Mouse (Mus musculus): ENCODE results near the gene Bcl11a. TPM values are rescaled to one million over a fixed set of nuclear protein-coding genes. Genes with fewer than 3 reads are reported as not detected.
A peak's percentile ranks its signal among the peaks of the same experiment; 100 is the strongest.

Bcl11a gene
- total and polyA plus RNA-seq, 3 experiments = 37.0 to 112 (median 83.8) TPM

GRCm38 (mm10) chr11:24148545-24148944, 70.7 kb downstream of the Bcl11a start:
- Histone ChIP-seq H3K36me3 (ENCODE audit: control insufficient read depth in 1 of 2, insufficient read depth in 2 of 2, low read length in 2 of 2) (peaks cover 43 to 54% of the 10 kb centered on the region in 2 experiments), H3K9ac (ENCODE audit: control insufficient read depth, low read depth, low read length, poor library complexity, severe bottlenecking) (no peak overlapping the region), H3K4me3 (ENCODE audit: control insufficient read depth in 1 of 2, insufficient read depth in 1 of 2, low read depth in 2 of 2, low read length in 2 of 2) (no peak overlapping the region), H3K27ac (ENCODE audit: control insufficient read depth, low read depth, low read length) (peak overlapping the region; percentile 57), H3K4me1 (ENCODE audit: control insufficient read depth in 1 of 2, insufficient read depth in 2 of 2, low read length in 2 of 2) (peaks cover 15 to 22% of the 10 kb centered on the region in 2 experiments), H3K9me3 (replicated peaks; ENCODE audit: insufficient read depth, low read length) (no peaks in the 10 kb centered on the region), H3K27me3 (ENCODE audit: control insufficient read depth in 1 of 2, insufficient read depth in 2 of 2, low read length in 2 of 2) (no peaks in the 10 kb centered on the region), H3K79me2 (ENCODE audit: control insufficient read depth, insufficient read depth, low read length, poor library complexity) (peaks cover 60% of the 10 kb centered on the region)
- peak; percentile 59 for DNase-seq (ENCODE audit: low read depth, low spot score)
- 0 out of 2 replicates have a peak, but pooled peaks have one; percentile 24 for TF ChIP-seq SIN3A (IDR thresholded peaks at IDR 0.05; ENCODE audit: low read length)
- no peak for TF ChIP-seq TBP (IDR thresholded peaks at IDR 0.05; ENCODE audit: low read depth, low read length)
- peak; percentile 82 for TF ChIP-seq MAFK (IDR thresholded peaks at IDR 0.05; ENCODE audit: borderline replicate concordance, low read depth, low read length)
- TF ChIP-seq EP300 (IDR thresholded peaks at IDR 0.05; ENCODE audit: low read depth in 1 of 2, low read length in 2 of 2) = peak in 1 of 2 experiments; percentile 57; a peak in 3 of 4 replicates
- TF ChIP-seq POLR2AphosphoS5 (IDR thresholded peaks at IDR 0.05; ENCODE audit: borderline replicate concordance, low read depth, low read length) = no peak
- 0 out of 2 replicates have a peak, but pooled peaks have one; percentile 22 for TF ChIP-seq ETS1 (IDR thresholded peaks at IDR 0.05; ENCODE audit: low read depth, low read length)
- TF ChIP-seq ZC3H11A (IDR thresholded peaks at IDR 0.05; ENCODE audit: low read depth, low read length) = no peak
- peak; percentile 35; the same call in 1 of the 2 replicates for TF ChIP-seq GATA1 (IDR thresholded peaks at IDR 0.05; ENCODE audit: low read depth, low read length)
- TF ChIP-seq TCF12 (IDR thresholded peaks at IDR 0.05; ENCODE audit: low read depth, low read length) = peak; percentile 46; the same call in 1 of the 2 replicates

- Histone ChIP-seq H3K27me3 (ENCODE audit: control insufficient read depth in 1 of 2, insufficient read depth in 2 of 2, low read length in 2 of 2) (no peaks in the 10 kb centered on the region), H3K9me3 (replicated peaks; ENCODE audit: insufficient read depth, low read length) (no peaks in the 10 kb centered on the region), H3K36me3 (ENCODE audit: control insufficient read depth in 1 of 2, insufficient read depth in 2 of 2, low read length in 2 of 2) (peaks cover 41 to 53% of the 10 kb centered on the region in 2 experiments), H3K4me1 (ENCODE audit: control insufficient read depth in 1 of 2, insufficient read depth in 2 of 2, low read length in 2 of 2) (peaks cover 15 to 22% of the 10 kb centered on the region in 2 experiments), H3K79me2 (ENCODE audit: control insufficient read depth, insufficient read depth, low read length, poor library complexity) (peaks cover 61% of the 10 kb centered on the region), H3K27ac (ENCODE audit: control insufficient read depth, low read depth, low read length) (no peak overlapping the region), H3K9ac (ENCODE audit: control insufficient read depth, low read depth, low read length, poor library complexity, severe bottlenecking) (no peak overlapping the region), H3K4me3 (ENCODE audit: control insufficient read depth in 1 of 2, insufficient read depth in 1 of 2, low read depth in 2 of 2, low read length in 2 of 2) (no peak overlapping the region)
- no peak for DNase-seq (ENCODE audit: low read depth, low spot score)
- TF ChIP-seq MEF2A (IDR thresholded peaks at IDR 0.05; ENCODE audit: extremely low read depth, insufficient replicate concordance, low read depth, low read length, poor library complexity, severe bottlenecking) (no peak), JUND (IDR thresholded peaks at IDR 0.05; ENCODE audit: low read depth, low read length) (no peak), SMC3 (IDR thresholded peaks at IDR 0.05; ENCODE audit: low read depth, low read length) (no peak), CHD1 (IDR thresholded peaks at IDR 0.05; ENCODE audit: low read depth, low read length) (no peak), MAFK (IDR thresholded peaks at IDR 0.05; ENCODE audit: borderline replicate concordance, low read depth, low read length) (no peak), NRF1 (IDR thresholded peaks at IDR 0.05; ENCODE audit: insufficient read depth, low read depth, low read length, poor library complexity, severe bottlenecking) (no peak), HCFC1 (IDR thresholded peaks at IDR 0.05; ENCODE audit: low read depth, low read length) (no peak), POLR2AphosphoS2 (IDR thresholded peaks at IDR 0.05; ENCODE audit: low read length) (no peak), POLR2AphosphoS5 (IDR thresholded peaks at IDR 0.05; ENCODE audit: borderline replicate concordance, low read depth, low read length) (no peak), UBTF (IDR thresholded peaks at IDR 0.05; ENCODE audit: borderline replicate concordance, insufficient read depth, low read depth, low read length) (no peak)
These were observed 71.8 kb downstream of the Bcl11a start for GRCm38 (mm10) chr11:24149462-24150220.

Data from MEL (cell line).